Mouse (Mus musculus) bone marrow macrophage, adult 2 months (primary cell): ENCODE results near the gene Olfr761. TPM values are rescaled to one million over a fixed set of nuclear protein-coding genes. Genes with fewer than 3 reads are reported as not detected.
"Not testable (repeated sequence)": the region's sequence is repeated elsewhere in the genome, so short reads cannot be mapped to it uniquely, and the experiment has no call there.

Source experiments
- H3K27ac ChIP-seq: 2 replicates; pipeline ENCODE4 v1.5.1; 2012; ENCODE audit warnings: low read depth, low read length; ENCODE audit not compliant: insufficient read depth
- H3K4me1 ChIP-seq: 2 replicates; pipeline ENCODE4 v1.6.1; 2012; ENCODE audit warnings: low read length; ENCODE audit not compliant: control insufficient read depth, insufficient read depth
- H3K4me3 ChIP-seq: 2 replicates; pipeline ENCODE4 v1.5.1; 2012; ENCODE audit warnings: mild to moderate bottlenecking, low read length, moderate library complexity; ENCODE audit not compliant: insufficient read depth
- CTCF ChIP-seq: IDR thresholded peaks from 2 replicates; pipeline ENCODE4 v1.5.1; 2012; ENCODE audit warnings: low read depth, mild to moderate bottlenecking, low read length, moderate library complexity
- POLR2A ChIP-seq: IDR thresholded peaks from 2 replicates; pipeline ENCODE4 v1.6.1; 2012; ENCODE audit warnings: mild to moderate bottlenecking, low read depth, low read length, borderline replicate concordance
- polyA plus RNA-seq: library from polyadenylated mRNA; stranded (reverse); fragments of >200 nt; gene quantifications from 2 replicates; pipeline ENCODE4 v1.2.4, GENCODE M21; 2012; ENCODE audit not compliant: missing spikeins, insufficient read depth, insufficient read length

Gene Olfr761
- not detected in 2 replicates for polyA plus RNA-seq

DNA sequence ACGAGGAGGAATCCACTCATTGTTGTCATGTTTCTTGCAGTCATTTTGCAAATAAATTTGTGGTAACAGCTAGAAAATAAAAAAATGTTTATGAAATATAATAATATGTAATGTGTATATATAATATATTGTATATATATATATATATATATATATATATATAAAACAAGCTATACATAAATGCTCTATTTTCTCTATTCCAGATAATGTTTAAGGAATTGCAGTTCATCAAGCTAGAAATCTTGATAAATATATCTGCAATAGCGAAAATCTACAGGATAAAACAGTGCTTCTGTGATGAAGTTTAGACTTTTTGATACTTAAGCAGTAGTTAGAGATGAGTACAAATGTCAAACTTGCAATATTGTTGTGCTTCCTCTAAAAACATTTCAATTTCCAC is at the start of gene Olfr761:
Gene Olfr761, minus strand, starts transcription at position 101 of the 400 bp plus-strand sequence.
- no peak within 1 kb of the TSS for H3K4me3 ChIP-seq
- no peak within 1 kb of the TSS for H3K27ac ChIP-seq
- no peaks in the 10 kb centered on the region for H3K4me1 ChIP-seq
- TF ChIP-seq CTCF = no peak

DNA sequence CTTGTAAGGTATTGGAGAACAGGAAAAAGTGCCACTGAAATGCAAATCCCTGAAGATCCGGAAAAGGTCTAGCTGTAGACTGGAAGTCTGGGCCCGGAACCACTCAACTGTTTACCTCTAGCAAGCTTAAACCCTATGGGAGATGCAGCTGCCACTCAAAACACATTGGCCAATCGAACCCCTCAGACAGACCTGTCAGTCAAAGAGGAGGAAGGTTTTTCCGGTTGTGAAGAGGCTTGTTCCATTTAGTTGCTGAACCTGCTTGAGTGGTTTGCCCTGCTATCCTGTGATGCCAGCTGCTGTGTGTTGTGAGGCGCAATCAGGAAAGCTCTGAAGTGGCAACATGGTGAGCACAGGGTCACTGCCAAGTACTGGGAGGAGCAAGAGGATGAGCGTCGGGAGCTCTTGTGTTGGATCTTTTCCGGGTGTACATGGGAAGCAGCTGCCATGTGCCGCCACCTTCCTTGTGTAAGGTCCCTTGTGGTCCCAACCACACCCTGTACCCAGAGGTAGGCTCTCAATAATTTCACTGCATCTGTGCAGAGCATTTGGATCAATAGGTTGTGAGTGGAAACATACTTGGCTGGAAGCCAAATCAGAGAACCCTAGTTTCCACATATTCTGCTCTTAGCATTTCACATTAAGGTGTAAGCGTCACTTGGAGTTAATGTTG is 42.9 kb upstream of the Olfr761 start:
- H3K4me3 ChIP-seq = no peak overlapping the region

DNA sequence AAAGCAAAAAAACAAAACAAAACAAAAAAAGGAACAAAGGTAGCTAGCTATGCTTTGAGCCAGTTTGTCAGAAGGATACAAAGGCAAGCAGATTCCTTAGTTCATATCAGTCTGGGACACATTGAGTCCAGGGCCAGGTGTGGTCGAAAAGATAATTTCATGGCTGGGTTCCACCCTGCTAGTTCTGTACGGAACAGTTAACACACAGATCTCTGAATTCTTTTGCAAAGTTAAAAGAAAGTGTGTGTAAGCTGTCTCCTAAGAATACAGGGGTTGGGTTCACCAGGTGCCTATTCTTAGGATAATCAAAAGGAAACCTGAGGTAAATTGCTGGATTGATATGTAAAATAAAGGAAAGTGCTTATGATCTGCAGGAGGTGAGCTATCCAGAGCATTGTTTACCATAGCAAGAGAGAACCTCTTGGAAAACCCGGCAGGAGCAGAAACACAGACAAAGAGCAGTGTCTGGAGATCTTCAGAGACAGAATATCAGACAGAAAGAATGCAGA is 37.6 kb upstream of the Olfr761 start:
- TF ChIP-seq CTCF (no peak), POLR2A (no peak)
- H3K4me3 ChIP-seq = no peak overlapping the region
- no peak overlapping the region for H3K27ac ChIP-seq
- no peaks in the 10 kb centered on the region for H3K4me1 ChIP-seq

More for the DNA sequence above, 42.9 kb upstream of the Olfr761 start:
- H3K27ac ChIP-seq = no peak overlapping the region
- no peaks in the 10 kb centered on the region for H3K4me1 ChIP-seq
- TF ChIP-seq POLR2A = no peak
- TF ChIP-seq CTCF = no peak

DNA sequence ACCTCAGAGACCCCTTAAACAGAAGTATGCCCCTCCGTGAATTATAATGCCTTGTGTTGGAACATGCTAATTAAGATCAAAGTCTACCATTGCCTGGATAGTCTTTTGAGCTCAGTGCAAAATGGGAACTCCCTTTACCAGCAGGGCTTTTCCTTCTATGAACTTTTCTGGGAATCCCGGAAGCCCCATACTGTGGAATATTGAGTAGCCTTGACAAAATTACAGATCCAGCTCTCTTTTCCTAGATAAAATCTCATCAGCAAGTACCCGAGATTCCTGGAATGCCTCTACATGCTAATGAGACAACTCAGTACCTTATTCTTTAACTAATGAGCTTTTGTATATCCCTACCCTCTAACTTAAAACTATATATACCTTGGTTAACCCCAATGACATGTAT is 20.7 kb upstream of the Olfr761 start:
- TF ChIP-seq POLR2A (no peak), CTCF (no peak)
- H3K4me1 ChIP-seq = no peaks in the 10 kb centered on the region
- H3K4me3 ChIP-seq = no peak overlapping the region
- no peak overlapping the region for H3K27ac ChIP-seq

DNA sequence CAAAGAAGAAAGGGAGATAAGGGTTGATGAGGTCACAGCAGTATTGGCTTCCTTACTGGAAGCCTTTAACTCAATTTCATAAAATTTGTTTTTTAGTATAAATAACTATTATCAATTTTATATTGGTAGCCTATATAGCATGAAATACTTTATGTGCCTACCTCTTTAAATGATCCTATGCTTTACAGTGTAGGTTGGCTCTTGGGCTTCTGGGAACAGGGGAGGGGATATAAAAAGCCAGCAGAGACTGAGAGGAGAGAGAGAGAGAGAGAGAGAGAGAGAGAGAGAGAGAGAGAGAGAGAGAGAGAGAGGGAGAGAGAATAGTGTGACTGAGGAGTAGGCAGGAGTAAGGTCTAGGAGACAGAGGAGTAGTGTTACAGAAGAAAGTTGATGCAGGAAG is 32.6 kb downstream of the Olfr761 start, which contains the start of gene Olfr128:
Gene Olfr128, plus strand, starts transcription at position 301 of the 400 bp plus-strand sequence.
- no peak within 1 kb of the TSS for H3K4me3 ChIP-seq
- TF ChIP-seq POLR2A = no peak
- no peak for TF ChIP-seq CTCF
- no peaks in the 10 kb centered on the region for H3K4me1 ChIP-seq
- H3K27ac ChIP-seq = no peak within 1 kb of the TSS

DNA sequence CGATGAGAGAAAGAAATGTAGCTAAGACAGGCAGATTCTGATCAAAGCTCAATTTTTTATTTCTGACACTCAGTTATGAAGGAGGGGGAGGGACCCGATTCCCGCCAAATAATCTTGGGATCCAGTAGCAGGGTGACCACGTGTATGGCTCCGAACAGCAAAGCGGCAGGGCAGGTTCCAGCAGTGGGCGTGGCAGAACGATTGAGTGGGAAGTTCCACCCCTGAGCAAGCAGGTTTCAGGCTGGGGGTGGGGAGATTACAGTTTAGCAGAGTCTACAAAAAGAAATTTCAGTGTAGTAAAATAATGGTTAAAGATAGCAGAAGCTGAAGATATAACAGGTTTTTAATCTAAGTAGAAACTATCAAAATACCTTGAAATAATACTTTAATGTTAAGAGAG is 46.1 kb downstream of the Olfr761 start:
- not testable (repeated sequence) for H3K4me1 ChIP-seq, H3K4me3 ChIP-seq, H3K27ac ChIP-seq

Other genes with a start within 250 kb of the Olfr761 start
- not detected in 2 replicates for gene Olfr120, start 231.3 kb downstream of the Olfr761 start, polyA plus RNA-seq
- not detected in 2 replicates for gene Olfr121, start 204.2 kb downstream of the Olfr761 start, polyA plus RNA-seq
- gene Olfr122, start 184.5 kb downstream of the Olfr761 start, polyA plus RNA-seq = not detected in 2 replicates
- not detected in 2 replicates for gene Olfr123, start 159.6 kb downstream of the Olfr761 start, polyA plus RNA-seq
- not detected in 2 replicates for gene Olfr124, start 153.2 kb downstream of the Olfr761 start, polyA plus RNA-seq
- gene Olfr125, start 120.1 kb downstream of the Olfr761 start, polyA plus RNA-seq = not detected in 2 replicates
- gene Olfr126, start 105.6 kb downstream of the Olfr761 start, polyA plus RNA-seq = not detected in 2 replicates
- not detected in 2 replicates for gene Olfr127, start 52.6 kb downstream of the Olfr761 start, polyA plus RNA-seq
- not detected in 2 replicates for gene Olfr128, start 32.5 kb downstream of the Olfr761 start, polyA plus RNA-seq
- gene Olfr129, start 107.0 kb upstream of the Olfr761 start, polyA plus RNA-seq = not detected in 2 replicates
- gene Olfr130, start 110.8 kb upstream of the Olfr761 start, polyA plus RNA-seq = not detected in 2 replicates
- not detected in 2 replicates for gene Olfr131, start 135.6 kb upstream of the Olfr761 start, polyA plus RNA-seq
- gene Olfr132, start 181.4 kb upstream of the Olfr761 start, polyA plus RNA-seq = not detected in 2 replicates
- not detected in 2 replicates for gene Olfr133, start 192.2 kb upstream of the Olfr761 start, polyA plus RNA-seq
- gene Olfr134, start 218.3 kb upstream of the Olfr761 start, polyA plus RNA-seq = not detected in 2 replicates